Mouse (Mus musculus) erythroblast, embryonic 14.5 days (primary cell): ENCODE data around the gene Ninj1.

Experiments
- GATA1 ChIP-seq: IDR thresholded peaks from 2 replicates; pipeline ENCODE4 v1.6.1; 2012; ENCODE audit warnings: low read length, inconsistent platforms, mixed read lengths
- TAL1 ChIP-seq: IDR thresholded peaks from 3 replicates; pipeline ENCODE4 v1.6.1; 2012; ENCODE audit warnings: low read length, inconsistent platforms, mixed read lengths

GRCm38 (mm10) chr13:49191673-49192035 lies 4.4 kb downstream of the Ninj1 start:
- TF ChIP-seq TAL1, result no peak
- TF ChIP-seq GATA1, result no peak
